Mouse (Mus musculus) lung, postnatal 0 days (tissue): ENCODE data around the gene Sh3rf1.

Source experiments
- CTCF ChIP-seq: IDR thresholded peaks from 2 replicates; pipeline ENCODE4 v1.5.1; 2016; ENCODE audit warnings: antibody characterized with exemption, mild to moderate bottlenecking
- EP300 ChIP-seq: IDR thresholded peaks from 2 replicates; pipeline ENCODE4 v1.6.1; 2016; ENCODE audit warnings: antibody characterized with exemption, mild to moderate bottlenecking, control low read depth

DNA sequence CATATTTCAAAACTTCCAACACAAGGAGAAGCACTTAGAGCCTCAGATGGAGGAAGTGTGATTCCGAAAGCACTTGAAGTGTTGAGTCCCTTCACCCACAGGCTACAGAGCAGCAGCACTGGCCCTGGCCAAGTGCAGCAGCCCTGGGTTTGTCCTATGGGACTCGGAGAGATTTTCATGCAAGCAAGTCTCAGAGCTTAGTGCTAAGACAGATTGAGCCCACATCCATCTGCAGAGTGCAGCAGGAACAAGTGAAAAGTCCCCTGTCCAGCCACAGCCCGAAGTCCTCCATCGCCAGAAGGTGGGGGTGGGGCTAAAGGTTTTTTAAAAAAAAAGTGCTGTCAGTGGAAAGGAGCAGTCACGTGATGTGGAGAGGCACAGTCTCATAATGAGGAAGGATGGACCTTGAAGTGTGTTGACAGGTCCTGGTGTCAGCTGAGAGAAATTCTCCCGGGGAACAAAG lies 163.9 kb downstream of the Sh3rf1 start:
- TF ChIP-seq CTCF (no peak), EP300 (peak; percentile 6; the same call in 1 of the 2 replicates)
